Mouse (Mus musculus): ENCODE data around the gene Ppip5k2. TPM values are rescaled to one million over a fixed set of nuclear protein-coding genes. Genes with fewer than 3 reads are reported as not detected.

Gene Ppip5k2
- polyA plus RNA-seq (2014; fragmentation: Nextera tagmentation; extraction: Ambion mirVana), result 73.4 and 75.6 TPM in 2 replicates

- Histone ChIP-seq H3K27ac (peak within 1 kb of the TSS; percentile 88), H3K9ac (peak within 1 kb of the TSS; percentile 81), H3K9me3 (ENCODE audit: control insufficient read depth, low read length) (no peaks in the 10 kb centered on the region), H3K4me2 (replicated peaks) (peak within 1 kb of the TSS; percentile 67), H3K4me1 (replicated peaks; ENCODE audit: control insufficient read depth, insufficient read depth, low read length) (peaks cover 28% of the 10 kb centered on the region), H3K4me3 (replicated peaks; ENCODE audit: low read length) (peak within 1 kb of the TSS; percentile 71), H3K27me3 (ENCODE audit: control insufficient read depth, insufficient read depth, low read length) (no peaks in the 10 kb centered on the region), H3K36me3 (replicated peaks; ENCODE audit: control insufficient read depth, insufficient read depth) (no peaks in the 10 kb centered on the region)
- DNase-seq (ENCODE audit: low spot score) (peak; percentile 95), ATAC-seq (ENCODE audit: low FRiP score) (peak; percentile 99)
- WGBS, result under 1% methylated on average over 64 of the region's 66 CpGs
These were observed at the start of gene Ppip5k2, which contains the start of gene Gin1 for GRCm38 (mm10) chr1:97769904-97770753. Gene Ppip5k2, minus strand, starts transcription at chr1:97770411. Gene Gin1, plus strand, starts transcription at chr1:97770172.

- DNase-seq (ENCODE audit: low spot score) (peak; percentile 81), ATAC-seq (ENCODE audit: low FRiP score) (no peak; the same call in 1 of the 2 replicates)
- Histone ChIP-seq H3K27me3 (ENCODE audit: control insufficient read depth, insufficient read depth, low read length) (no peaks in the 10 kb centered on the region), H3K4me3 (replicated peaks; ENCODE audit: low read length) (no peak overlapping the region), H3K4me2 (replicated peaks) (no peak overlapping the region), H3K9me3 (ENCODE audit: control insufficient read depth, low read length) (no peaks in the 10 kb centered on the region), H3K4me1 (replicated peaks; ENCODE audit: control insufficient read depth, insufficient read depth, low read length) (no peaks in the 10 kb centered on the region), H3K36me3 (replicated peaks; ENCODE audit: control insufficient read depth, insufficient read depth) (no peaks in the 10 kb centered on the region), H3K9ac (no peak overlapping the region), H3K27ac (no peak overlapping the region)
- 37% methylated on average over 2 of the region's 2 CpGs for WGBS
These were observed 39.2 kb upstream of the Ppip5k2 start for GRCm38 (mm10) chr1:97809255-97809912.

GRCm38 (mm10) chr1:97804520-97804919 is 34.3 kb upstream of the Ppip5k2 start:
- Histone ChIP-seq H3K4me2 (replicated peaks) (no peak overlapping the region), H3K4me3 (replicated peaks; ENCODE audit: low read length) (no peak overlapping the region), H3K9me3 (ENCODE audit: control insufficient read depth, low read length) (peaks cover 7% of the 10 kb centered on the region; the same call in 1 of the 2 replicates), H3K9ac (no peak overlapping the region), H3K27ac (no peak overlapping the region), H3K36me3 (replicated peaks; ENCODE audit: control insufficient read depth, insufficient read depth) (no peaks in the 10 kb centered on the region), H3K27me3 (ENCODE audit: control insufficient read depth, insufficient read depth, low read length) (no peaks in the 10 kb centered on the region), H3K4me1 (replicated peaks; ENCODE audit: control insufficient read depth, insufficient read depth, low read length) (no peaks in the 10 kb centered on the region)
- no peak for DNase-seq (ENCODE audit: low spot score)
- no peak for ATAC-seq (ENCODE audit: low FRiP score)

GRCm38 (mm10) chr1:97802207-97802902 is 32.1 kb upstream of the Ppip5k2 start:
- H3K4me3 ChIP-seq (replicated peaks; ENCODE audit: low read length), result no peak overlapping the region
- H3K4me1 ChIP-seq (replicated peaks; ENCODE audit: control insufficient read depth, insufficient read depth, low read length), result no peaks in the 10 kb centered on the region
- H3K27ac ChIP-seq, result no peak overlapping the region
- no peak overlapping the region for H3K9ac ChIP-seq
- no peak overlapping the region for H3K4me2 ChIP-seq (replicated peaks)
- DNase-seq (ENCODE audit: low spot score) (peak; percentile 58), ATAC-seq (ENCODE audit: low FRiP score) (no peak)
- 44% methylated on average over 4 of the region's 4 CpGs for WGBS
- peaks cover 7% of the 10 kb centered on the region; the same call in 1 of the 2 replicates for H3K9me3 ChIP-seq (ENCODE audit: control insufficient read depth, low read length)
- no peaks in the 10 kb centered on the region for H3K27me3 ChIP-seq (ENCODE audit: control insufficient read depth, insufficient read depth, low read length)
- H3K36me3 ChIP-seq (replicated peaks; ENCODE audit: control insufficient read depth, insufficient read depth), result no peaks in the 10 kb centered on the region

- Histone ChIP-seq H3K27ac (no peak overlapping the region), H3K36me3 (replicated peaks; ENCODE audit: control insufficient read depth, insufficient read depth) (peaks cover 3% of the 10 kb centered on the region; the same call in 1 of the 2 replicates), H3K4me2 (replicated peaks) (no peak overlapping the region), H3K9me3 (ENCODE audit: control insufficient read depth, low read length) (peaks cover 7% of the 10 kb centered on the region; the same call in 1 of the 2 replicates), H3K4me3 (replicated peaks; ENCODE audit: low read length) (no peak overlapping the region), H3K27me3 (ENCODE audit: control insufficient read depth, insufficient read depth, low read length) (no peaks in the 10 kb centered on the region), H3K4me1 (replicated peaks; ENCODE audit: control insufficient read depth, insufficient read depth, low read length) (no peaks in the 10 kb centered on the region), H3K9ac (no peak overlapping the region)
- ATAC-seq (ENCODE audit: low FRiP score) (no peak), DNase-seq (ENCODE audit: low spot score) (no peak)
- WGBS, result 92% methylated on average over 9 of the region's 9 CpGs
These were observed 25.7 kb upstream of the Ppip5k2 start for GRCm38 (mm10) chr1:97795936-97796335.

GRCm38 (mm10) chr1:97794110-97794509 is 23.9 kb upstream of the Ppip5k2 start:
- no peak overlapping the region for H3K27ac ChIP-seq
- ATAC-seq (ENCODE audit: low FRiP score), result no peak
- H3K9ac ChIP-seq, result no peak overlapping the region
- H3K4me3 ChIP-seq (replicated peaks; ENCODE audit: low read length), result no peak overlapping the region
- no peak overlapping the region for H3K4me2 ChIP-seq (replicated peaks)
- no peaks in the 10 kb centered on the region for H3K4me1 ChIP-seq (replicated peaks; ENCODE audit: control insufficient read depth, insufficient read depth, low read length)
- no peaks in the 10 kb centered on the region for H3K27me3 ChIP-seq (ENCODE audit: control insufficient read depth, insufficient read depth, low read length)
- 94% methylated on average over 3 of the region's 3 CpGs for WGBS
- no peak for DNase-seq (ENCODE audit: low spot score)
- peaks cover 3% of the 10 kb centered on the region; the same call in 1 of the 2 replicates for H3K36me3 ChIP-seq (replicated peaks; ENCODE audit: control insufficient read depth, insufficient read depth)
- no peaks in the 10 kb centered on the region for H3K9me3 ChIP-seq (ENCODE audit: control insufficient read depth, low read length)

GRCm38 (mm10) chr1:97788490-97788889 is 18.3 kb upstream of the Ppip5k2 start:
- ATAC-seq (ENCODE audit: low FRiP score) (no peak), DNase-seq (ENCODE audit: low spot score) (no peak)
- Histone ChIP-seq H3K4me1 (replicated peaks; ENCODE audit: control insufficient read depth, insufficient read depth, low read length) (no peaks in the 10 kb centered on the region), H3K9ac (no peak overlapping the region), H3K9me3 (ENCODE audit: control insufficient read depth, low read length) (no peaks in the 10 kb centered on the region), H3K4me3 (replicated peaks; ENCODE audit: low read length) (no peak overlapping the region), H3K27ac (no peak overlapping the region), H3K4me2 (replicated peaks) (no peak overlapping the region), H3K36me3 (replicated peaks; ENCODE audit: control insufficient read depth, insufficient read depth) (peaks cover 3% of the 10 kb centered on the region; the same call in 1 of the 2 replicates), H3K27me3 (ENCODE audit: control insufficient read depth, insufficient read depth, low read length) (no peaks in the 10 kb centered on the region)
- 89% methylated on average over 2 of the region's 2 CpGs for WGBS

- no peak for ATAC-seq (ENCODE audit: low FRiP score)
- Histone ChIP-seq H3K9me3 (ENCODE audit: control insufficient read depth, low read length) (no peaks in the 10 kb centered on the region), H3K9ac (no peak overlapping the region), H3K4me3 (replicated peaks; ENCODE audit: low read length) (no peak overlapping the region), H3K27ac (no peak overlapping the region), H3K36me3 (replicated peaks; ENCODE audit: control insufficient read depth, insufficient read depth) (no peaks in the 10 kb centered on the region; the same call in 1 of the 2 replicates), H3K4me1 (replicated peaks; ENCODE audit: control insufficient read depth, insufficient read depth, low read length) (no peaks in the 10 kb centered on the region), H3K4me2 (replicated peaks) (no peak overlapping the region), H3K27me3 (ENCODE audit: control insufficient read depth, insufficient read depth, low read length) (no peaks in the 10 kb centered on the region)
- no peak for DNase-seq (ENCODE audit: low spot score)
- 93% methylated on average over 3 of the region's 3 CpGs for WGBS
These were observed 17.5 kb upstream of the Ppip5k2 start for GRCm38 (mm10) chr1:97787674-97788073.

Data from hindbrain, embryonic 14.5 days (tissue).